Mouse (Mus musculus): ENCODE measurements around the gene Tmcc1.

DNA sequence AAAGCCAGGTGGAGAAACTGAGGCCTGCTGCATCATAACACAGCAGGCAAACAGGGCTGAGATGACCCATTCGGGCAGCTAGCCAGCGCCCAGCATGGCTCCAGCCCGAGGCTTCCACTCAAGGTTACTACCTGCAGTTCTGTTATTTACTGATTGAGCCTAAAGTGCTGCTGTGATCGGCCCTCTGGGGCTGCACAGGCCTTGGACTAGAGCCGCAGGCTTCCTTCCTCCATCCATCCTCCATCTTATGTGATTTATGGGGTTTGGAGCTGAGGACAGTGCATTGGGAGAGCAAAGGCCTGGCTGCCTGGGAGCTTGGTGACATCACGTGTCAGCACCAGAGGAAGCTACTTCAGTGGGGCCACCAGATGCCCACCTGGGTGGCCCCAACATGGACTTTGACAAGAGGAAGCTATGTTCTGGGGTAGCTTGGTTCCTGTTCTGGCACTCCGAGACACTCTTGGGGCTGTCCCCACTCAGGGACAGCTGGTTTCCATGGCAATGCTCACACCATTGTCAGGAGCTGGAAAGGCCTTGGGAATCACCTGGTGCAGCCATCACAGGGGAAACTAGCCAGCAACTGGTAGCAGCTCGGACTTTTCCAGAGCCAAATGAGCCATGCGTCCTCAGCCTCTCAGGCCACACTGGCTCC is 206.1 kb downstream of the Tmcc1 start:
- TF ChIP-seq CTCF (IDR thresholded peaks at IDR 0.05) (no peak), EP300 (IDR thresholded peaks at IDR 0.05) (no peak)

All from lung, postnatal 0 days (tissue).